Mouse (Mus musculus) C3H10T1/2 (cell line): ENCODE data around the gene Gm13287. TPM values are rescaled to one million over a fixed set of nuclear protein-coding genes. Genes with fewer than 3 reads are reported as not detected.

Experiments
- polyA plus RNA-seq, 2 experiments: library from polyadenylated mRNA; unstranded; fragments of >200 nt; fragmentation: generic; extraction: Trizol; gene quantifications; one replicate each; pipeline ENCODE4 v1.2.1; 2012; ENCODE audit warnings: missing spikeins in 2 of 2

Gene Gm13287
- 1 to 10 TPM in 1 of 2 experiments, under 1 TPM in 1; 0.14 to 1.1 TPM for polyA plus RNA-seq

GRCm38 (mm10) chr4:88802954-88803353 is at the start of gene Gm13287:
TSS of gene Gm13287 (plus strand) at chr4:88803254.

GRCm38 (mm10) chr4:88754818-88755340 is 48.2 kb upstream of the Gm13287 start, which contains the start of gene Gm13271:
TSS of gene Gm13271 (plus strand) at chr4:88754868.

GRCm38 (mm10) chr4:88759610-88760268 is 43.3 kb upstream of the Gm13287 start, which contains the start of gene Gm13283:
TSS of gene Gm13283 (plus strand) at chr4:88760119.

GRCm38 (mm10) chr4:88773534-88773933 is 29.5 kb upstream of the Gm13287 start, which contains the start of gene Gm13290:
TSS of gene Gm13290 (plus strand) at chr4:88773834.

GRCm38 (mm10) chr4:88776622-88777021 is 26.4 kb upstream of the Gm13287 start, which contains the start of gene Gm13289:
TSS of gene Gm13289 (plus strand) at chr4:88776922.

GRCm38 (mm10) chr4:88779550-88779949 is 23.5 kb upstream of the Gm13287 start, which contains the start of gene Gm13272:
TSS of gene Gm13272 (plus strand) at chr4:88779850.

GRCm38 (mm10) chr4:88781831-88782230 is 21.2 kb upstream of the Gm13287 start, which contains the start of gene Ifnz:
TSS of gene Ifnz (plus strand) at chr4:88782131.

GRCm38 (mm10) chr4:88785409-88785808 is 17.6 kb upstream of the Gm13287 start, which contains the start of gene Gm13276:
TSS of gene Gm13276 (plus strand) at chr4:88785709.

GRCm38 (mm10) chr4:88788402-88788801 is 14.7 kb upstream of the Gm13287 start, which contains the start of gene Gm13277:
TSS of gene Gm13277 (plus strand) at chr4:88788632.

GRCm38 (mm10) chr4:88791250-88791649 is 11.8 kb upstream of the Gm13287 start, which contains the start of gene Gm13278:
TSS of gene Gm13278 (plus strand) at chr4:88791550.

GRCm38 (mm10) chr4:88793936-88794675 is 8.9 kb upstream of the Gm13287 start, which contains the start of gene Gm13275:
TSS of gene Gm13275 (plus strand) at chr4:88794487.

GRCm38 (mm10) chr4:88797097-88797496 is 6.0 kb upstream of the Gm13287 start, which contains the start of gene Gm13279:
TSS of gene Gm13279 (plus strand) at chr4:88797397.

GRCm38 (mm10) chr4:88799365-88799764 is 3.7 kb upstream of the Gm13287 start, which contains the start of gene Gm13285:
TSS of gene Gm13285 (plus strand) at chr4:88799665.

GRCm38 (mm10) chr4:88805231-88805630 is 2.2 kb downstream of the Gm13287 start, which contains the start of gene Gm13288:
TSS of gene Gm13288 (plus strand) at chr4:88805531.

GRCm38 (mm10) chr4:88815928-88816327 is 12.9 kb downstream of the Gm13287 start, which contains the start of gene Ifna7:
TSS of gene Ifna7 (plus strand) at chr4:88816228.

GRCm38 (mm10) chr4:88819659-88820058 is 16.6 kb downstream of the Gm13287 start, which contains the start of gene Ifna11:
TSS of gene Ifna11 (plus strand) at chr4:88819959.

GRCm38 (mm10) chr4:88827116-88827515 is 24.1 kb downstream of the Gm13287 start, which contains the start of gene Ifna6:
TSS of gene Ifna6 (plus strand) at chr4:88827416.

GRCm38 (mm10) chr4:88835225-88835624 is 32.2 kb downstream of the Gm13287 start, which contains the start of gene Ifna5:
TSS of gene Ifna5 (plus strand) at chr4:88835525.

GRCm38 (mm10) chr4:88841438-88841911 is 38.4 kb downstream of the Gm13287 start, which contains the start of gene Ifna4:
TSS of gene Ifna4 (plus strand) at chr4:88841861.

GRCm38 (mm10) chr4:88849698-88850097 is 46.6 kb downstream of the Gm13287 start, which contains the start of gene Ifna1:
TSS of gene Ifna1 (plus strand) at chr4:88850087.

